Mouse (Mus musculus) heart, embryonic 10.5 days (tissue): ENCODE data around the gene Krtap9-3. TPM values are rescaled to one million over a fixed set of nuclear protein-coding genes. Genes with fewer than 3 reads are reported as not detected.
"Not testable (repeated sequence)": the region's sequence is repeated elsewhere in the genome, so short reads cannot be mapped to it uniquely, and the experiment has no call there.

Source experiments
- DNase-seq: peaks from one replicate; pipeline ENCODE4 v3.0.0-alpha.2; 2017; ENCODE audit warnings: low spot score
- H3K27ac ChIP-seq: fragments of 300-500 bp; sonication (generic); 2 replicates; pipeline ENCODE4 v1.5.1; 2016; ENCODE audit warnings: mild to moderate bottlenecking
- H3K27me3 ChIP-seq: fragments of 300-500 bp; sonication (generic); 2 replicates; pipeline ENCODE4 v1.6.1; 2016; ENCODE audit warnings: mild to moderate bottlenecking; ENCODE audit not compliant: poor library complexity, insufficient read depth, severe bottlenecking
- H3K36me3 ChIP-seq: fragments of 300-500 bp; sonication (generic); 2 replicates; pipeline ENCODE4 v1.6.1; 2016; ENCODE audit warnings: mild to moderate bottlenecking, moderate library complexity
- H3K4me1 ChIP-seq: fragments of 300-500 bp; sonication (generic); 2 replicates; pipeline ENCODE4 v1.6.1; 2016; ENCODE audit warnings: mild to moderate bottlenecking
- H3K4me3 ChIP-seq: fragments of 300-500 bp; sonication (generic); 2 replicates; pipeline ENCODE4 v1.5.1; 2016; ENCODE audit warnings: mild to moderate bottlenecking, moderate library complexity
- H3K9me3 ChIP-seq: fragments of 300-500 bp; sonication (generic); 2 replicates; pipeline ENCODE4 v1.6.1; 2016; ENCODE audit warnings: mild to moderate bottlenecking, moderate library complexity
- WGBS: fragments of 180-500 bp; shearing (Covaris S2); methylation state at CpG from one replicate; pipeline ENCODE4 v1.1.7; 2016; 5-methylcytosine and 5-hydroxymethylcytosine counted together
- polyA plus RNA-seq: library from polyadenylated mRNA; unstranded; fragments of >200 nt; fragmentation: Nextera tagmentation; extraction: Ambion mirVana; gene quantifications from 2 replicates; pipeline ENCODE4 v1.2.1, GENCODE M21; 2016

The Krtap9-3 gene
- not detected in 2 replicates for polyA plus RNA-seq

- not testable (repeated sequence) for DNase-seq, H3K27ac ChIP-seq, H3K36me3 ChIP-seq, H3K4me1 ChIP-seq, H3K4me3 ChIP-seq, H3K9me3 ChIP-seq, H3K27me3 ChIP-seq
- WGBS = 78% methylated on average over 6 of the region's 6 CpGs
Observed at GRCm38 (mm10) chr11:99597742-99598141, at the start of gene Krtap9-3. Gene Krtap9-3, minus strand, starts transcription at chr11:99598105.

- H3K4me1 ChIP-seq = no peaks in the 10 kb centered on the region
- no peaks in the 10 kb centered on the region for H3K36me3 ChIP-seq
- H3K27me3 ChIP-seq = peaks cover 6% of the 10 kb centered on the region; the same call in 1 of the 2 replicates
- no peak overlapping the region for H3K4me3 ChIP-seq
- H3K9me3 ChIP-seq = no peaks in the 10 kb centered on the region
- no peak overlapping the region for H3K27ac ChIP-seq
- WGBS = 80% methylated on average over 15 of the region's 15 CpGs
- DNase-seq = no peak
Observed at GRCm38 (mm10) chr11:99646444-99646843, 48.5 kb upstream of the Krtap9-3 start.

- Histone ChIP-seq H3K9me3 (no peaks in the 10 kb centered on the region), H3K27ac (no peak overlapping the region), H3K36me3 (no peaks in the 10 kb centered on the region), H3K27me3 (peaks cover 6% of the 10 kb centered on the region; the same call in 1 of the 2 replicates), H3K4me3 (no peak overlapping the region), H3K4me1 (no peaks in the 10 kb centered on the region)
- DNase-seq = no peak
- WGBS = 80% methylated on average over 3 of the region's 3 CpGs
Observed at GRCm38 (mm10) chr11:99644351-99644750, 46.4 kb upstream of the Krtap9-3 start.

DNA sequence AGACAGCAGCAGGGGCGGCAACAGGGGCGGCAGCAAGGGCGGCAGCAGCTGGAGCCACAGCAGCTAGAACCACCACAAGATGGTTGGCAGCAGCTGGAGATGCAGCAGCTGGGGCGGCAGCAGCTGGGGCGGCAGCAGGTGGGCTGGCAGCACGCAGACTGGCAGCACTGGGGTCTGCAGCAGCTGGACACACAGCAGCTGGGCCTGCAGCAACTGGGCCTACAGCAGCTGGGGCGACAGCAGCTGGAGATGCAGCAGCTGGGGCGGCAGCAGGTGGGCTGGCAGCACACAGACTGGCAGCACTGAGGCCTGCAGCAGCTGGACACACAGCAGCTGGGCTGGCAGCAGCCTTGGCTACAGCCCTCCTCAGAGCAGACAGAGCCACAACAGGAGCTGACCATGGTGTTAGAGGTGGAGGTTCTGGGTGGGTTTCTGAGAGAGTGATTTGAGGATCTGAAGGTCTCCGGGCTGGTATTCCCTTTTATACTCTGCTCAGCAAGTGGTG lies 45.8 kb upstream of the Krtap9-3 start, which contains the start of gene Krtap4-7:
Gene Krtap4-7, minus strand, starts transcription at position 455 of the 505 bp plus-strand sequence.
- H3K36me3 ChIP-seq, H3K4me3 ChIP-seq, H3K27ac ChIP-seq, DNase-seq, H3K4me1 ChIP-seq, H3K27me3 ChIP-seq, H3K9me3 ChIP-seq: not testable (repeated sequence)
- WGBS = 79% methylated on average over 9 of the region's 9 CpGs

- peaks cover 6% of the 10 kb centered on the region; the same call in 1 of the 2 replicates for H3K27me3 ChIP-seq
- H3K27ac ChIP-seq = no peak overlapping the region
- H3K4me3 ChIP-seq = no peak overlapping the region
- no peak for DNase-seq
- 30% methylated on average over 1 of the region's 1 CpGs for WGBS
- no peaks in the 10 kb centered on the region for H3K4me1 ChIP-seq
- H3K36me3 ChIP-seq = no peaks in the 10 kb centered on the region
- no peaks in the 10 kb centered on the region for H3K9me3 ChIP-seq
Observed at GRCm38 (mm10) chr11:99640926-99641325, 43.0 kb upstream of the Krtap9-3 start.

DNA sequence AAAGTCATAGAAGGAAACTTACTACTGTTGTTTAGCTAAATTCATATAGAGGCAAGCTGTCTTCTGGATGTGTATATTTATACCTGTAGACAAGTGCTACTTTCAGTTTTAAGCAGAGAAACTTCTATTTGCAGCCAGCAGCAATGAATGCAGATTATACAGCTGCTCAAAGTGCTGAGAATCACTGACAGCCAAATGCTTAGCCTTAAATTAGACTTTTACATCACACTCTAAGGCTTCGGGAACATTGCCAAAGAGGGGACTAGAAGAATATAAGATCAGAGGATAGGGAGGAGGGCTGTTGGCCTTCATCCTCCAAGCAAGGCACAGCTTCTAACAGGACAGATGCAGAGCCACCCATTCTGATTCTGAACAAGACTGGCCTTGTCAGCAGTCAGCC lies 39.2 kb upstream of the Krtap9-3 start:
- Histone ChIP-seq H3K9me3 (no peaks in the 10 kb centered on the region), H3K4me1 (peaks cover 4% of the 10 kb centered on the region; the same call in 1 of the 2 replicates), H3K4me3 (no peak overlapping the region), H3K27ac (no peak overlapping the region), H3K36me3 (no peaks in the 10 kb centered on the region), H3K27me3 (peaks cover 7% of the 10 kb centered on the region; the same call in 1 of the 2 replicates)
- WGBS = 79% methylated on average over 1 of the region's 1 CpGs
- no peak for DNase-seq

DNA sequence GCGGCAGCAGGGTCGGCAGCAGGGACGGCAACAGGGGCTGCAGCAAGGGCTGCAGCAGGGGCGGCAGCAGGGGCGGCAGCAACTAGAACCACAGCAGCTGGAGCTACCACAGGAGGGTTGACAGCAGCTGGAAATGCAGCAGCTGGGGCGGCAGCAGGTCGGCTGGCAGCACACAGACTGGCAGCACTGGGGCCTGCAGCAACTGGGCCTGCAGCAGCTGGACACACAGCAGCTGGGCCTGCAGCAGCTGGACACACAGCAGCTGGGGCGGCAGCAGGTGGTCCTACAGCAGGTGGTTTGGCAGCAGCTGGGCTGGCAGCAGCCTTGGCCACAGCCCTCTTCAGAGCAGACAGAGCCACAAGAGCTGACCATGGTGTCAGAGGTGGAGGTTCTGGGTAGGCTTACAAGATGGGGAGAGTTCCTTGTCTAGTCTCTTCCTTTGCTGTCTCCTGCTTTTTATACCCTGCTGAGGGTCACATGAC lies 36.8 kb upstream of the Krtap9-3 start, which contains the start of gene Krtap4-2:
Gene Krtap4-2, minus strand, starts transcription at position 432 of the 482 bp plus-strand sequence.
- Histone ChIP-seq H3K36me3 (no peaks in the 10 kb centered on the region), H3K4me1 (peaks cover 4% of the 10 kb centered on the region; the same call in 1 of the 2 replicates), H3K27me3 (peaks cover 7% of the 10 kb centered on the region; the same call in 1 of the 2 replicates), H3K27ac (no peak within 1 kb of the TSS), H3K4me3 (no peak within 1 kb of the TSS), H3K9me3 (no peaks in the 10 kb centered on the region)
- WGBS = 37% methylated on average over 8 of the region's 8 CpGs
- no peak for DNase-seq

- Histone ChIP-seq H3K4me1 (peaks cover 4% of the 10 kb centered on the region; the same call in 1 of the 2 replicates), H3K27ac (no peak overlapping the region), H3K9me3 (no peaks in the 10 kb centered on the region), H3K27me3 (peaks cover 7% of the 10 kb centered on the region; the same call in 1 of the 2 replicates), H3K4me3 (no peak overlapping the region), H3K36me3 (no peaks in the 10 kb centered on the region)
- WGBS = 71% methylated on average over 2 of the region's 2 CpGs
- DNase-seq = no peak
Observed at GRCm38 (mm10) chr11:99633293-99633692, 35.4 kb upstream of the Krtap9-3 start.

GRCm38 (mm10) chr11:99630890-99631289 lies 33.0 kb upstream of the Krtap9-3 start:
- Histone ChIP-seq H3K27me3 (peaks cover 7% of the 10 kb centered on the region), H3K27ac (no peak overlapping the region), H3K4me1 (peaks cover 4% of the 10 kb centered on the region; the same call in 1 of the 2 replicates), H3K36me3 (no peaks in the 10 kb centered on the region), H3K9me3 (no peaks in the 10 kb centered on the region), H3K4me3 (no peak overlapping the region)
- 73% methylated on average over 3 of the region's 3 CpGs for WGBS
- no peak for DNase-seq

DNA sequence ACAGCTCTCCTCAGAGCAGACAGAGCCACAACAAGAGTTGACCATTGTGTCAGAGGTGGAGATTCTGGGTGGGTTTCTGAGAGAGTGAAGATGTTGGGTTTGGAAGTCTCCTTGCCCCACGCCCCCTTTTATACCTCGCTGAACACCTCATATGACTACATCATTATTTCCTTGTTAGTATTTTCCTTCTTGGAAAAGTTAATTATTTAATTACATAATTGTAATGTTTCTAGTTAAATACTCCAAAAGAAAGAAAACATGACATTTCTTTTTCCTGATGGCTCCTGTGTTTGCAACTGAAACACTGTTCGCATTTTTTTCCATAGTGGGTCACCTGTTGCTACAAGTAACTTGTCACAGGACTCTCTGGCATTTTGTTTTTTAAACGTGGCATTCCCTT lies 30.2 kb upstream of the Krtap9-3 start, which contains the start of gene Krtap4-1:
Gene Krtap4-1, minus strand, starts transcription at position 101 of the 400 bp plus-strand sequence.
- WGBS = 68% methylated on average over 4 of the region's 4 CpGs
- peaks cover 4% of the 10 kb centered on the region for H3K27me3 ChIP-seq
- no peak for DNase-seq

GRCm38 (mm10) chr11:99620335-99620734 lies 22.4 kb upstream of the Krtap9-3 start, which contains the start of gene Gm11562:
Gene Gm11562, minus strand, starts transcription at chr11:99620435.
- H3K4me3 ChIP-seq = no peak within 1 kb of the TSS
- no peak within 1 kb of the TSS for H3K27ac ChIP-seq
- no peaks in the 10 kb centered on the region for H3K27me3 ChIP-seq
- no peaks in the 10 kb centered on the region for H3K4me1 ChIP-seq
- no peak for DNase-seq
- 75% methylated on average over 2 of the region's 2 CpGs for WGBS
- H3K36me3 ChIP-seq = no peaks in the 10 kb centered on the region
- no peaks in the 10 kb centered on the region for H3K9me3 ChIP-seq

More for the DNA sequence above, 30.2 kb upstream of the Krtap9-3 start, which contains the start of gene Krtap4-1:
- no peak within 1 kb of the TSS for H3K27ac ChIP-seq
- no peaks in the 10 kb centered on the region for H3K36me3 ChIP-seq
- no peaks in the 10 kb centered on the region for H3K9me3 ChIP-seq
- no peak within 1 kb of the TSS for H3K4me3 ChIP-seq
- no peaks in the 10 kb centered on the region for H3K4me1 ChIP-seq

DNA sequence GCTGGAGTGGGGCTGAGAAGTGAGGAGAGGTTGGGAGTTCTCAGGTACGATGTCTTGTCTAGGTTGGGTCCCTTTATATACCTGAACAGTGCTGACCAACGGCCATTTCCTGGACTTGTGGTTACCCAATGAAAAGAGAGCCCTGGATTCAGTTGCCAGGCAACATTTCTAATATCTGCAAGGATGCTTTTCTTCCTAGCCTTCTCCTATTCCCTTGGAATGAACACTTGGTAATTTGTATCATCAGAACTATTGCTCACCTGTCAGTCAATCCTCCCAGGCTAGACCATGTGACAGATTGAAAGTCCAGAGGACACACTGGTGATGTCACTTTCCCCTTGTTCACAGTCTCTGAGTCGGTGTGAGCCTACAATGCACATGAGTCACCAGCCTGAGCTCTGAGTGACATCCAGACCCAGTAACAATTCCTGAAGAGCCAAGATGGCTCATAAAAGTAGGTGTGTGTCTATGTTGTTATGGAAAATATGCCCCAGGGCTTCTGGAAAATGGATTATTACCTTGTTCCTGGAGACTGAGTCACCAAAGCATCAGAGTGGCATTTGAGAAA lies 17.0 kb upstream of the Krtap9-3 start, which contains the start of gene Krtap2-4:
Gene Krtap2-4, minus strand, starts transcription at position 51 of the 568 bp plus-strand sequence.
- Histone ChIP-seq H3K27me3 (no peaks in the 10 kb centered on the region), H3K4me3 (no peak within 1 kb of the TSS), H3K36me3 (no peaks in the 10 kb centered on the region), H3K27ac (no peak within 1 kb of the TSS), H3K9me3 (no peaks in the 10 kb centered on the region), H3K4me1 (no peaks in the 10 kb centered on the region)
- no peak for DNase-seq
- WGBS = 73% methylated on average over 3 of the region's 3 CpGs

DNA sequence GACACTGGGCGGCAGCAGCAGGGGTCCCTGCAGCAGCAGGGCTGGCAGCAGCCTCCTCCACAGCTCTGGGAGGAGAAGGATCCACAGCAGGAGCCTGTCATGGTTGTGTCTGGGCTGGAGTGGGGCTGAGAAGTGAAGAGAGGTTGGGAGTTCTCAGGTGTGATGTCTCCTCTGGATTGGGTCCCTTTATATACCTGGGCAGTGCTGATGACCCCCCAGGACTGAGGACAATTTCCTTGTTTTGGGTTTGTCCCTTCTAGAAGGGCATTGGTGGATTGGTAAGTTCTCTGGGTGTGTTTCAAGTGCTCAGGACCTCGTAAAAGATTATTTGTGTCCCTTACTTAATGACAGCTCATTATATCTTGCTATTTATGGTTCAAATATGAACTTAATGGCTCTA lies 12.2 kb upstream of the Krtap9-3 start, which contains the start of gene Gm11937:
Gene Gm11937, minus strand, starts transcription at position 101 of the 400 bp plus-strand sequence.
- H3K4me3 ChIP-seq, H3K27me3 ChIP-seq, H3K4me1 ChIP-seq, H3K9me3 ChIP-seq, H3K27ac ChIP-seq, H3K36me3 ChIP-seq, DNase-seq: not testable (repeated sequence)
- 66% methylated on average over 1 of the region's 2 CpGs for WGBS
